Mouse (Mus musculus) left cerebral cortex, adult 11 months (tissue): Measurements from ENCODE around the gene Pakap.

ENCODE experiments used
- DNase-seq: peaks from one replicate; pipeline ENCODE4 v3.0.0; 2022; ENCODE audit warnings: low spot score

Gene Pakap

DNA sequence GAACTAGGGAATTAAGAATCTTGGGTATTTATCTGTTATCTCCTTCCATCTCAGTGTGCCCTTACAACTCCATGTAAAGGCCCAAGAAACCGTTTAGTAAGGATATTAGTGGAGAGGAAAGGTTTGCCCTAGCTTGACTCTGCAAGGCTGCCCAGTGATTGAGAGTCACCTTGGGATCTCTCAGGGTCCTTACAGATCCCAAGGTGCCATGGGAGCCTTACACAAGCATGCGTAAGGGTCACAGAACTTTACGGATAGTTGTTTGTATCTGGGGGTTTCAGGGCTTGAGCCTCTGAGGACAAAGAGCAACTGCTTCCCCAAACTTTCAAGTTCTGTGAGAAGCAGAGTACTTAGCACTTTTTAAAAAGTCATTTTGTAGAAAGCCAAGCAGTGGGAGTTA is 6.2 kb downstream of the Pakap start:
- no peak for DNase-seq

DNA sequence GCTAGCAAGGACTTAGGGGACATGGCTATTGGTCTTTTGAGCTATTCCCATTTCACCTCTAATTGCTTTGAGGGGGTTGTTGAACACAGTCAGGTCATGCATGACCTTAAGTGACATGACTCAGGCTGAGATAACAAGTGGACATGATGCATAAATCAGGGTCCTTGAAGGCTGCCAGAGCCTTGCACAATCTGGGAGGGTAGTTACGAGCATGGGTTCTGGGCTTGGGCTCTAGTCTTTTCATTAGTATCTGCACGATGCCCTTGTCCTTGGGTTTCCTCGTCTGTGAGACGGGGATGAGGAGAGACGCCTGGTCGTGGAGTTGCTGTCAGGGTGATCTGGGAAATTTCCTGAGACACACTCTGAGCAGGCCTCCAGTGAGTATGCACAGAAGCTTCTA is 6.7 kb downstream of the Pakap start:
- no peak for DNase-seq

DNA sequence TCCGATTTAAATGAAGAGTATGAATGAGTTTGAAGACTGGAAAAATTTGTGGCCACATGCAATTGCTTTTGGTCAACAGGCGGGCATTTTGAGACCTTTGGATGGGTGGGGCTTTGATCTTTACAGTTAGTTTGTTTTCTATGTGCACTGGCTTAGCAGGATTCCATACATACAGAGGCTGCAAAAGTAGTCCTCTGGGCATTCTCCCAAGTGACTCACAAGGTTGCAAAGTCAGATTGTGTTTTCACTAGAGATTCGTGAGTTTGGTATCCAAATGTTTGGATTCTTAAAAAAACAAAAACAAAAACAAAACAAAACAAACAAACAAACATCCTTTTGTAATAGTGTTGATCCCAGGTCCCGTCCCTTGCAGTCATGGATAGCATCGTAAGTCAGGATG is 7.7 kb downstream of the Pakap start:
- DNase-seq = no peak

DNA sequence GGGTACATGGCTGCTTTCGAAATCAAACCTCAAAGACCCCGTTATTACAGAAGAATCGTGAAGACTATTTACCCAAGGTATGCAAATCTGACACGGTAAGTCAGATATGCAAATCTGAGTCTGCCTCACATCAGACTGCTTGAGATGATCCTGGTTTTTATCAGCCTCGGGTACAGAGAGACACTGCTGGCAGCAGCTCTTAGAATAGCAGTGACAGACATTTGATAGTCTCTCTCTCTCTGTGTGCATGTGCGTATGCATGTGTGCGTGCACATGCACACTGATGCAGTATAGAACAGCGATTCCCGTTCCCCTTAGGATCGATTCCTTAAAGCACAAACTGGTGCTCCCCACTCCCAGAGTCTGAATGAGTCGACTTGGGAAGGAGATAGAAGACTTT is 8.1 kb downstream of the Pakap start:
- no peak for DNase-seq

DNA sequence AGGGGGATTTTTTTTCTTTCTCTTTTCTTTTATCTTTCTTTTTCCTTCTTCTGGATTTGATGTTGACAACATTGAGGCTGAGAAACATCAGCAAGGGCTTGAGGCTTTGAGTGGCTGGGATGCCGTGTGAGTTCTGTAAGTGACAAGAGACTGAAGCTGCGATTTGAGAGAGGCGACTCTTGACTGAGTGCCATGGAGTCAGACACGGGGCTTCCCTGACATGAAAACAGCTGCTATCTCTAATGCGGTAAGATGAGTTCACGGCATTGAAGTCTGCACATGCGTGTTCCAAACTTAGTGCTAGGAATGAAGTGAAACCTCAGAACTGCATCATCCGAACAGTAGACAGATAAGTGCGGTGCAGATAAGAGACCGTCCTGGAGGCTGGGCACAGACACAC is 11.7 kb downstream of the Pakap start:
- no peak for DNase-seq

GRCm38 (mm10) chr4:57585281-57585800 is 17.4 kb downstream of the Pakap start:
- DNase-seq = no peak

DNA sequence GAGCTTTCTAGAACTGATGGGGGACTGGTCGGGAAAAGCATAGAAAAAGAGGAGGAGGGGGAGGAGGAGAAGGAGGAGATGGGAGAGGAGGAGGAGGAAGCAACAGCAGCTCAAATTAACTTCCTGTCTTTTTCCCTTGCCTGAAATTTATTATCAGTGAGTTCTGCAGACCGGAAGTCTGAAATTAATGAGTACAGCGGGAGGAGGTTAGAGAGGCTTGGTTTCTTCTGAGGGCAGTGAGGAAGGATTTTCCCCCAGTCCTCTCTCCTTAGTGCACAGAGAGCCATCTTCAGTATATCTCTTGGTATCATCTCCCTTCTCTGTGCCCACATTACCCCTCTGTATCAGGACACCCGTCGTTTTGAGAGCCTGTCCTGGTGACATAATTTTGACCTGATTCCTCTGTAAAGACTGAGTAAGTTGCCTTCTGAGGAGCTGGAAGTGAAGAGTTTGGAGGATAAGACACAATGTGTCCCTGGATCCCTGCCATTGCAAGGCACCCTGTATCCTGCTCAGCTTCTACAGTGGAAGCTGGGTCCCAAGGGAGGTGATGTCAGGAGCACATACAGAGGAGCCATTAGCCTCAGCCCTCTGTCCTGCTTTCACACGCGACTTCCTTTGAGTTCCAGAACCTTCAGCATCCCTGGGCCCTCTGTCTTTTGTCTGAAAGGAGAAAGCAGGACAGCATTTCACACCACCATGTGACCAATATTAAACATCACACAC is 19.1 kb downstream of the Pakap start:
- DNase-seq = no peak

GRCm38 (mm10) chr4:57588356-57588755 is 20.4 kb downstream of the Pakap start:
- DNase-seq = no peak

DNA sequence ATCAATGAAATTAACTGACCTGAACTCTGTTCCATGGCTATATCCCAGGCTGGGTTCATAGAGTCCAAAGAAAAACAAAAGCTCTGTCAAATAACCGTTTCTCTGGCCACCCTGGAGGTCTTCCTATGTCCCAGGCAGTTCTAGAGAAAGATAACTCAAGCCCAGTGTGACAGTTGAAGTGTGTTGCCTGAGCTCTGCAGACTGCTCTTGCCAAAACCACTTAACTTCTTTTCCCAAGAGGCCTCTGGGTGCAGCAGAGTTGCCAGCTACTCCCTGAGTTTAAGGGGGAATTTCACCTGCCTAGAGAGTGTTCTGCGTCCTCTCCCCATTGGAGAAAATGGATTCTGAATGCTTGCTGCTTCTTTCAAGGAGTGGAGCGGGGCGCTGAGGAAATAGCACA is 24.8 kb downstream of the Pakap start:
- DNase-seq = no peak

DNA sequence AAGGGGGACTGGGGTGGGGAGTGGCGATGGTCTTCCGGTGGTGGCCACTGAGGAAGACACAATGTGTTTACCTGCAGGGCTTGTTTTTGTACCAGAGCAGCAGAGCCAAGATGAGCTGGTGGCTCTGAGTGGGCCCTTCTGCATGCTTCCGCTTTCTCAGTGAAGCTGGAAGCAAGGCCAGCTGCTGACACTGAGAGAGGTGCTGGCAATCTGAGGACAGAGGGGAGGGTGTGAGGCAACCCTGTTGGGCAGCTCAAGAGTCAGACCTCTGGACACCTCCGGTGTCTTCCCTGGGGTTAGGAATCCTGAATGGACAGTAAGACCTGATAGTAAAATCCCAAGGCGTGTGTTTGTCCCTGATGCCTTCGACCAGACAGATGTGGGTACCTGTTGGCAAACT is 32.0 kb downstream of the Pakap start:
- DNase-seq = no peak

GRCm38 (mm10) chr4:57600685-57601457 is 32.9 kb downstream of the Pakap start:
- no peak for DNase-seq

GRCm38 (mm10) chr4:57601458-57601835 is 33.5 kb downstream of the Pakap start:
- DNase-seq = no peak

DNA sequence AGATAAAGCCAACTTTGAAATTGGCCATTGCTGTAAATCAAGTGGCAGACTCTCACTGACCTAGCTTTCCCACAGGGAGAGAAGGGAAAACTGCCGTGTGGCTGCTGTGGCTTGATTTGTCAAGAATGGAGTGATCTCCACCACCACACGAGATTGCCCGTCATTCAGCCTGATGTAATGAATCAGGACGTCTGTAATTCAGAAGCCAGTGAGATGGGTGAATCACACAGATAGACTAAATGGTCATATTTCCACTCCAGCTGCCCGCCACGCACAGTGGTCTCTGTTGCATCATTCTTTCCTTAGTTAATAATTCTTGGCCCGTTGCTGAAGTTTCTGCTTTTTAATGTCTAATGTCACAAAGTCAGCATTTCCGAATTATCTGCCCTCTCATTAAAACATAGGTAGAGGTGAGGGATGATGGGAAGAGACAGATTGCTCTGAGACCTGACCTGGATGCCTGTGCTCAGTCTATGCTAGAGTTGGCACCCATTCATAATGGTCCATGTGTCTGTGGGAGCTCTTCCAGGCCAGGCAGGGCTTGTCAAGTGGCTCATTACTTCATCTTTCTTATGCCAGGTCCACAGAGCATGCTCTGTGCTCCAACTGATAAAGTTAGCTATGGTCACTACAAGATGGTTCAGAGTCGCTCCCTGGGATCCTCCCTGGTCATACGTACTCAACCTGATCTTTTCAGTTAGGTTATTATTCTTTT is 34.1 kb downstream of the Pakap start:
- no peak for DNase-seq

DNA sequence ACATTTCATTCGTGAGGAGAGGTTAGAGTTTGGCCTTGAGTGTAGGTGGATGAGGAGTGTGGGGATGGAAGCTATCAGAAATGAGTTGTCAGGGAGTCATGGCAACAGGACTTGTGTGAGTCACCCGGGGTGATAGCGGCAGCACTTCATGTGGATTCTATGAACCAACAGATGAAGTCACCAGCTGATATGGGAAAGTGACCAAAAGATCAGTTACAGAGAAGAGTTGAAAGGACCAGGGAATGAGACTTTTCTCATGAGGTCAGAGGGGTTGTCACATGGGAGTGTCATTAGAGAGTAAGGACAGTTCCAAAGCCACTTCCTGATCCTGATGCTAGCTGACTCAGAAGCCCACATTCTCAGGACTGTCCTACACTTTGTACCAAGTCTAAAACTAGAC is 38.3 kb downstream of the Pakap start:
- no peak for DNase-seq

- DNase-seq = peak; percentile 78
Measured at GRCm38 (mm10) chr4:57607247-57607942, 39.4 kb downstream of the Pakap start.

GRCm38 (mm10) chr4:57611303-57612077 is 43.5 kb downstream of the Pakap start:
- DNase-seq = no peak

DNA sequence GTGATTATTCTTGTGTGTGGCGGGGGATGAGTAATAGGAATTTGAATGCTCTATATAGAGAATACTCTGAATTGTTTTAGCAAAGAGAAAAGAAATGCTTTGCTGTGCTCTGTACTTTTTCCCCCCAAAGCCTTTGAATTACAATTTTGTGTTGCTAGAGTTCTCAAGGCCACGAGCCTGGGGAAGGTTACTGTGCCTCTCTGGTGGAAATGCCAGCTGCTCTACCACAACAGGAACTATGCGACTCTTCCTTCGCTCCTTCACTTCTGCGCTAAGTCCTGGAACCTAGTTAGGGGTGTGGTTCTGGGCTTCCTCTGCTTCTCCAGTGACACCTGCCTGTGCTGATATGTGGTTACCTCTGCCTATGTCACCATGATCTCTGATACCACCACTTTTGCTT is 44.7 kb downstream of the Pakap start:
- DNase-seq = no peak

- DNase-seq = no peak
Measured at GRCm38 (mm10) chr4:57614686-57615085, 46.7 kb downstream of the Pakap start.

GRCm38 (mm10) chr4:57618743-57619142 is 50.8 kb downstream of the Pakap start:
- DNase-seq = no peak

DNA sequence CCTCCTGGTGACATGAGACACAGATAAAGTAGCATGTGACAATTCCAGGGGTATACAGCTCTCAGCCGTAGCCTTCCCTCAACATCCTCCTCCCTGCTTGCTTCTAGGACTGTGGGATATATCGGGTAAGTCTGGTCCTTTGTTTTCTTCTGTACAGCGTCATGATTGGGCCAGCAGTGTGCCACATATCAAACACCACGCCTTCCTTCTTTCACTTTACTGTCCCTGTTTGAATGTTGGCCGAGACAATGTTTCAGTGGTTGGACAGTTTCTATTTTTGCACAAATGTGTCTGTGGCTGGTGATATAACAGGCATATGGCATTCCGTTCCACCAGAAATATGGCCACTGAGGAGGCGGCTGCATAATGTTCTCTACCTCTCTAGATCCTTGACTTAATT is 54.8 kb downstream of the Pakap start:
- peak; percentile 46 for DNase-seq

DNA sequence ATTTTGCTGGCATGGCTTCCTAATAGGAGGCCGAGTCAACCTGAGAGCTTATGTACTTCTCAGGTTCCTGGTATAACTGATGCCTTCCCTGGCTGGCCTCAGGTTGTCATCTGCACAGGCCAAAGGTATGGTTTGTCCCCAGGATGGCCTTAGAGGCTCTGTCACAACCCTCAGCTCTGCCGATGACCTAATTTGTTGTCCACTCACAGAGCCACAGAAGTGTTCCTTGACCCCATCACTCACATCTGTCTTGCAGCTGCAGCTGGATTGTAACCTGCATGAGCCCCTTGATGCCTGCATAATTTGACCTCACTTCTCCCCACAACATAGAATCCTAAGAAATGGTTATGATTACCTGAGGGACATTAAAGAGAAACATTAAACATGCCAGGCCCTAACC is 56.8 kb downstream of the Pakap start:
- DNase-seq = no peak
